Mouse (Mus musculus): ENCODE measurements around the gene Id2. TPM values are rescaled to one million over a fixed set of nuclear protein-coding genes. Genes with fewer than 3 reads are reported as not detected.

Gene Id2
- total RNA-seq, 2 experiments from 2014 or later = 3.2 to 4.5 TPM

DNA sequence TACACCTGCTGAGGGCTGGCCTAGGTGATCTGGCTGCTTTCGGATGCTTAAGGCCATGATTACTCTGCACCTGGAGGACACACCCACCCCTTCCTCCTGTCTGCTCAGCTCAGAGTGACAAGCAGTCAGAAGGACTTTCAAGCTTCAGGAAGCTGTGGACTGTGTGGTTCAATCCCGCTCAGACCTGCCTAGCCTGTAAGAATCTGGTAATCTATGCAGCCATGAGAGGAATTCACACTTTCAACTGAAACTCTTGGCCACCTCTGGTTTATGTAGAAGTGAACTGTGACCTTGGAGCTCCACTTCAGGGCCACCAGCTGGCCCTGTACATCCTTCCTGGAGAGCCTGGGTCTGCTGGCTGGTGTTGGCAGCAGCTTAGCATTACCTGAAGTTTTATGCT is 11.9 kb upstream of the Id2 start:
- DNase-seq = no peak

DNA sequence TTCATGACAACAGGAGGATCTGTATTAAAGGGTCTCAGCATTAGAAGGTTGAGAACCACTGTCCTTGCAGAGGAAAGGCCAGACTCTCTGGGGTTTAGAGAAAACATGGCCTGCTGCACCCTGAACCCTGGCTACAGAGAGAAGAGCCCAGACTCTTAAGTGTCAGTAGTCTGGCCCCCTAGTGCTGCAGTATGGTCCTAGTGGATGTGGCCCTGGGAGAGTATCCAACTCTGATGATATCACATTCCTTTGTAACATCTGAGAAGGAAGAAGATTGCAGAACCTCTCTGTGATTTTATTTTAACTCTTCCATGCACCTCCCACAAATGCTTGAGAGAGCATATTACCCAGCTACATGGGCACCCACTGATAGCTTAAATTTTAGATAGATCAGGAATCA is 7.6 kb upstream of the Id2 start:
- no peak for DNase-seq

DNA sequence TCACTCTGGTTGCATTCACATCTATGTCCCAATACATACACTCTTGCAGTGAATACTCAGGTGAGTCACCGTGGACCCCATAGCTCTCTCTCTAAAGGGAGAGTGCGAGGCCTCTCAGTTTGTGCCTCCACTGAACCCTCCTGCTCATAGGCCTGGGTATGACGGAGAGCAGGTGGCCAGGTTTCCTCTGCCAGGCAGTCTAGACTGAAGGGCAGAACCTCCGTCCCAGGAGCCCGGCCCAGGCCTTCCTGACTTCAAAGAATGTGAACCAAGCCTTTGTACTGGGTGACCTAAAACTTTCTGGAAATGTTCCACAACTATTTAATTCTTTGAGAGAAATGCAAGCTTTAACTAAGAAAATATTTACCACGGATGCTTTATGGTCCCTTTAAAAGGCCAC is 7.0 kb upstream of the Id2 start:
- no peak for DNase-seq

DNA sequence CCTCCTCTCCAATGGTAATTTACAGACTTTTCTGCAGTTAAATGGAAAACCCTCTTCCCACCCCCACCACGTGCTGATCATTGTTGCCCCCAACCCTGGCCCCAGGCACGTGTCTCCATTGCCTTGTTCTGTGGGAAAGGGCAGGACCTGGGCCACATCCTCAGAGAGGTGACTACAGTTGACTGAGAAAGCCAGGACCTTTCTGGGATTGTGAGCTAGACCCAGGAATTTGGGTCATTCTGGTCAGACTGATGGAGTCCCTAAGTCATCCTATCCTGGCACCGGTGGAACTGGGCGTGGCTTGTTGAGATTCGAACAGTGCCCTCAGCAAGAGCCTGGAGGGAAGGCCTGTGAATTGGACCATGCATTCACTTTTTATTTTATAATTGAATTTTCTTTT is 4.4 kb upstream of the Id2 start:
- DNase-seq = no peak

DNA sequence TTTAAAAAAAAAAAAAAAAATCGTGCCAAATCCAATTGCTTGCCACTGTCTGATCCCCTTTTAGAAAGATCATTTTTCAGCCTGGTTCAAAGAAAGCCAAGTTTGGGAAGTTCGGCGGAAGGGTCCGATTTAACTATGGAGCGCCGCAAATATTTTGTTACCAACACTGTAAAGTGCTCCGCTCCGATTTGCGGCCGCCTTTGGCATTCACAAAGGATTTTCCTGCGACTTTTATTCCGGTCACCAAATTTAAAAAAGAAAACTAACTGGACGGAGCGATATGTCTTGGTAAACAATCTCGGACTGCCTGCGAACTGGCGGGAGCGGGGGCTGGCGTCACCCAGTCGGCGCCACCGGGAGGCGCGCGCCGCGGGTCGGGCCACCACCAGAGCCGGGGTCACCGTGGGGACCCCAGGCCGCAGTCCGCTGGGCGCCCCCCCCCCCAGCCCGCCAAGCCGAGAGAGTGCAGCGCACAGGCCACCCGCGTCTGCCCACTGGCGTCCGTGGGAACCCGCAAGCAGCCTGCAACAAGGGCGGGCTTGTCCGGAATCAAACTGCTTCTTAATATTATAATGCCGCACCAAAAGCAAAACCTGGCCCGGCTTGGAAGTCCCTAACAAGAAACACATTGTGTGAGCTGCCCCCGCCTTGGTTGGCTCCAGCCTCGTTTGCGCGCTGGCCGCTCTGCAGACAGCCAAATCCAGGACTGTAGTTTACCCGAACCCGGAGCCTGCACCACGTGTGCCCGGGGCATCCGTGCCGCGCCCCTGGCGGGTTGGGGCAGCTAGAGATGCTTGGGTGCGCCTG is 3.7 kb upstream of the Id2 start:
- peak; percentile 44 for DNase-seq

DNA sequence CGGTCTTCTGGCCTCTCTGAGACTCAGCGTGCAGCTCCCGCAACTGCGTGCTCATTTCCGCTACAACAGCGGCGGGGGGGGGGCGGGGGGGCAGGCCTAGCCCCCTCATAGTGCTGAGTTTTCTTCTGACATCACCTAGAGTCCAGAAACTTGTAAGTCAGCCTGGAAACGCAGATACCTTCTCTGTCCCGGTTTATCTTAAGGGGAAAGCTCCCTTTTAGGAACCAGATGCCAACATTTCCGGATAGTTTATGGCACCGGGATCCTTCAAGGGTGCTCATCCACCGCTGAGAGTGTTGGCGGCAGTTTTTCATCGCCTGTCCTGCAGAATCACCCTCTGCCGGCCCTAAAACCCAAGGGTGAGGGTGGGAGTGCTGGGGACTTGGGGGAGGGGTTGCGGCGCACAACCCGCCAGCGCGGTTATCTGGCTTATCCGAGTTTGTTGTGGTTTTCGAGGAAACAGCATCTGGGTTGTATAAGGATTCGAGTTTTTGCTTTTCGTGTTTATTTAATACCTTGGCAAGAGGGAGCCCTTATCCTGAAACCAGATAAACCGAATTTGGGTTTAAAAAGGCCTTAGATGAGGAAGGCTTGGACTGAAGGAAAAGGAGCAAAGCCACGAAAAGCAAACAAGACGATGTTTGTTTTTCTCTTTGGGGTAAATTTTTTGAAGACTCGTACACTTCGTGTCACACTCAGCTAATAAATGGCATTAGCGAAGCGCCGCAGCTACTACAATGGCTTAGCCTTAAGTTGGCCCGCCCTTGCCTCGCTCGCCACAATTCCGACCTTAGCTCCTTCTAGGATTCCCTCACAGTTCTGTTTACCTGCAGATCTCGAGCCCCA is 2.8 kb upstream of the Id2 start:
- DNase-seq = peak; percentile 21

DNA sequence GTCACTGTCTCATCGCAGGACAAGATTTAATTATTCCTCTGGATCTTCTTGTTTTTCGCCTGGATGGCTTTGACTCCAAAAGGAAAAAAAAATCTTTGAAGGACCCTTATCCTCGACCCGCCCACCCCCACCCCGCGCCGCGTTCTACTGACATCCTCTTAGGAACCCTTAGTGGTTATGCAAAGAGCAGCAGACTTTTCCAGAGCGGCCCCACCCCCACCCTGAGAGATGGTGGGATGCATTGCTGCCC is 2.3 kb upstream of the Id2 start:
- DNase-seq = peak; percentile 35

DNA sequence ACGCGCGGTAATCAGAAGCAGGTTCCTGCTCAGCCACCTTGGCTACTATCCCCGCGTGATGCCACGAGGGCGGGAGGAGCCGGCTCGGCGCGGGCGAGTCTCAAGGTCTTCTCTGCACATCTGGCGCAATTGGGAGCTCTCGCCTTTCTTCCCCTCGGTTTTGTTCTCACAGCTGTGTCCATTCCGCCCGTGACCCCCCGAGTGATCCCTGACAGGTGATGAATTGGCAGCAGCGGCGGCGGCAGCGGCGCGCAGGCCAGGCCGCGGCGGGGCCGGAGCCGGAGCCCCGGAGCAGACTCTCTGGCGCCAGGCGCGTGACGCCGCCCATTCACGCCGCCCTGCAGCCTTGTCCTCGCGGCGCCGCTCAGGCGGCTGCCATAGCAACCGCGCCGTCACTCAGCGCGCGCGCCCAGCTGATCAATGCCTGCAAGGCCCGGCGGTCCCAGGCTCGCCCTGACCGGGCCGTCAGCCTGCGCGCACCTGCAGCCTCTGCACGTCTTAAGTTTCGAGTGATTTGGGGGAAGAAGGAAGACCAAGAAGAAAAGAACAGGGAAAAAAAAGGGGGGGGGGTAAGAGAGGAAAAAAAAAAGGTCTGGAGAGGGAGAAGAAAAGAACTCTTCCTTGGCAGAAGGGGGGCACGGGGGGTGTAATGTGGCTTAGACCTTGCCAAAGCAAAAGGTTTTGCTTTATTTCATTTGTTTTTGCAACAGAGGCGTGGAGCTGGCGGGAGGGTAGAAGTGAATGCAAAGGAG is 1.8 kb upstream of the Id2 start:
- DNase-seq = peak; percentile 92

DNA sequence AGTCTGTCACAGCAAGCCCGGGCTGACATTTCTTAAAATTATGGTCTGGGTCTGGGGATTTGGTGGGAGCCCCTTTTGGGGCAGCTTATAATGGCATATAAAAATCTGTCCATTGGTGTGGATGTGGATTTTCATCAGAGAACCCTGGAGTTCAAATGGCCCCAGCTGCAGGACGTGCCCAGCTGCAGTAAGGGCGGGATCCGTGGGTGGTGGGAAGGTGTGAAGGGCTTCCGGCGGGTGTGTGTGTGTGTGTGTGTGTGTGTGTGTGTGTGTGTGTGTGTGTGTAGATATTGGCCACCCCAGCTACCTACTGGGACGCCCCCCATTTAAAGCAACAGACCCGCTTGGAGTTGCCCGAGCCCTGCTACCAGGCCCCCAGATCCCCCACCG is 1.2 kb upstream of the Id2 start:
- peak; percentile 9 for DNase-seq

DNA sequence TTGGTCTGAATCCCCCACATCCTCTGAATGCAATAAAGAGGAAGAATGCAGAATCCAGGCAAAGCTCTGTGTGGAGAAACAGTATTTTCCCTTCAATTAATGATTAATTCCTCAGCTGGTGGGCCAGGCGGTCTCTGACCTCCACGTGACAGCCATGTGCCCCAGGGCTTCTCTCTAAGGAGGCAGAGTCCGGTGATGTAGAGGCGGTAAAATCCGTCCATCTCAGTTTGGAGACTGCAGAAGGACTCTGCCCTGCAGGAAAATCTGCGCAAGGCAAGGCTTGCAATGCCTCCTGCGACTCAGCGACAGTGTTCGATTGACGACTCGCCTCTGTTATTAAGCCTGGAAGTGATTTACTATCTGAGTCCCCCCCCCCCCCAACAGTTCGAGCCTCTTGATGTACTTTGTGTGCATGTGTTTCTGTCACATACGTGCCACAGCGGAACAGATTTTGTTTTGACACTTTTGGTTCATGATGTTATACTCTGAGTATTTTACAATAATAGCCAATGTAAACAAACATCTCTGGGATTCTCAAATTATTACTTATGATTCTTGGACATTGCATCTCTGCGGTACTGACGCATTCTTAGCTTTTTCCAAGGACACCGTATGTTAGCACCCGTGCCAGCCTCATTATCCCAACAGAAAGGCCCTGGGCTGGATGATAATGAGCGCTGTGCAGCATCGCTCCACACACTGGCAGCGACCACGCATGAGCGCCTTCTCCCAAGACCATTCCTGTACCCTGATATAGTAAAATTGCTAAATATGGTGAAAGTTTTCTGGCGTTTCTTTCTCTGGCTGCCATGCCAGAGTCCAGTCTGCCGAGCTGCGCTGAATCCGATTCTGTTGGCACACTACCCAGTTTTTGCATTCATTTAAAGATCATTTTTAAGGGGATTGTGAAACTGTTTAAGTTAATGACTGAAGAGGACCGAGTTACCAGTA is 545 bp upstream of the Id2 start:
- DNase-seq = no peak

DNA sequence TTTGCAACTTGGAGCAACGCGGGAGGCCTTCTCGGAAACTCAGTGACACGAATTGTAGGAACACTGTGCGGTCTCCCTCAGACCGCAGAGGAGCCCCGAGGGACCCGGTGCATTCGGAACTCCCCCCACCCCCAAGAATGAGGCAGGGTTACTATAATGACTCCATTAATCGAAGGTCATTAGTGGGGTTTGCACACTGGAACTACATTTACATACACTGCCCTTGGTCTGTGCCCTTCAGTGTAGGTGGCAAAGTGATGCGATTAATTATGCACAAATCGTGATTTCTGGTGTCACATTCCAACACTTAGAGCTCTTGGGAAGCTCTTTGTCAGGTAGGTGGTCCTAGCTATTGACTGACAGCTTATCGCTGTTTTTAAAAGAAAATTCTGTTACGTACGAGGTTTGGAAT is 294 bp downstream of the Id2 start:
- no peak for DNase-seq

DNA sequence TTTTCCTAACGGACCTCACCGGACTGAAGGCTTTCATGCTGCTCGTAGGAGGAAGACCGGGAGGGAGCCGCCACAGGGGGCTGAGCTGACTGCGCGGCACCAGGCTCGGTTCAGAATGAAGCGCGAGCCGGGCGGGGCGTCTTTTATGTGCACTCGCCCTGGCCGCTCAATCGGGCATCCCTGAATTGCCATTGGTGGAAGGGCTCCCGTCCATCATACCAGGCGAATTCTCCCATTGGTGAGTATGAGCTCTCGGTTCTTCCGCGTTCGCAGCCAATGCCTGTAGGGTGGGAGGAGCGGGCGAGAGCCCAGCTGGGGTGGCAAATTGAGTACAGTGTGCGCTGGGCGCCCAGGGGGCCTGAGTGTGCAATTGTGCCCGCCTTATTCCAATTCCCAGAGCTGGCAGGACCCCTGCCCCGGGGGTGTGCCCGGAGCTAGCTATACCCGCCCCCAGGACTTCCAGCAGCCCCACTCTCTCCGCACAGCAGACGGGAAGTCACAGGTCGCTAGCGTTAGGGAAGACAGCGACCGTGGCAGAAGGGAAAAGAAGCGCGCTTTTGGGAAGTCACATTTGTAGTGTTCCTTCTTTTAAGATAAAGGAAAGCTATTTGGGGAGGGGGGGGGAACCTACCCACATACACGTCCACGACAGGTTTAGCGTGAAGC is 833 bp downstream of the Id2 start:
- DNase-seq = peak; percentile 98

DNA sequence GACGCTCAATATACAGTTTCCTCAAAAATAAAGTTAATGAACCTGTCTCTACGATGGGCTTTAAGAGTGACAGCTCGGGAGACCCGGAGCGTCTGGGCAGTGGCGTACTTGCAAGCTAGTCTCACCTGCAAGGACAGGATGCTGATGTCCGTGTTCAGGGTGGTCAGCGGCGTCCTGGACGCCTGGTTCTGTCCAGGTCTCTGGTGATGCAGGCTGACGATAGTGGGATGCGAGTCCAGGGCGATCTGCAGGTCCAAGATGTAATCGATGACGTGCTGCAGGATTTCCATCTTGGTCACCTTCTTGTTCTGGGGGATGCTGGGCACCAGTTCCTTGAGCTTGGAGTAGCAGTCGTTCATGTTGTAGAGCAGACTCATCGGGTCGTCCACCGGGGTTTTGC is 1.4 kb downstream of the Id2 start:
- DNase-seq = peak; percentile 27

DNA sequence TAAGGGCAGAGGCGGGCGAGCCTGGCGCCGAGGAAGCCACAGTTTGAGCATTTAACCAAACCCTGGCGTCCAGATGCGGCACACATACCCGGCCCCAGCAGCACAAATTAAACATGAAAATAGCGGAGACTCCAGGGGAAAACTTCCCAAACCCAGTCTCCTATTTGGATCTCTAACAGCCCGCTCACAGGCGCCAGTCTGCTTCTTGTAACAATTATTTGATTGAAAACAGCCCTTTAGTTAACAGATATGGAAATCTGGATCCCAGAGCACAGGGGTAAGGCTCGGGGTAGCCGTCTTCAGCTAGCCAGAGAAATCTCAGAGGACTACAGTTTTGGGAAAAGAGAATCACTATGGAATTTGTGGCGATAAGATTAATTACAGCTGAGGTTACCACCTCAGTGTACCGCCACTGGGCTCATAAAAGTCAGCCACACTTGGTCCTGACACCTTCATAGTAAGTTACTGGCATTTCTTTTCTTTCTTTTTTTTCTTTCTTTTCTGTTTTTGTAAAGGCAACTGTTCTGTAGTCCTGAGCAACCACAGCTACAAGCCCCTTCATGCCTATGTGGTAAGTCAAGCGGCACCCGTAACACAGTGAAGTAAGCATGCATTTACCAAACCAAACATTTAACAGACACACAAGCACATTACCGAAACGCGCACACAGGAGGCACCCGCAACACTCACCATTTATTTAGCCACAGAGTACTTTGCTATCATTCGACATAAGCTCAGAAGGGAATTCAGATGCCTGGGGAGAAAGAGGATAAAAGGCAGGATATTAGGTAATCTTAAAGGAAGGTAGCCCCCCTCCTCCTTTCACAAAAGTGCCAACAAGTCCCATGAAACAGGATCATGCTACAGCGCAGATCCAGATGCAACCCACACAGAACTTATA is 2.1 kb downstream of the Id2 start:
- DNase-seq = no peak

DNA sequence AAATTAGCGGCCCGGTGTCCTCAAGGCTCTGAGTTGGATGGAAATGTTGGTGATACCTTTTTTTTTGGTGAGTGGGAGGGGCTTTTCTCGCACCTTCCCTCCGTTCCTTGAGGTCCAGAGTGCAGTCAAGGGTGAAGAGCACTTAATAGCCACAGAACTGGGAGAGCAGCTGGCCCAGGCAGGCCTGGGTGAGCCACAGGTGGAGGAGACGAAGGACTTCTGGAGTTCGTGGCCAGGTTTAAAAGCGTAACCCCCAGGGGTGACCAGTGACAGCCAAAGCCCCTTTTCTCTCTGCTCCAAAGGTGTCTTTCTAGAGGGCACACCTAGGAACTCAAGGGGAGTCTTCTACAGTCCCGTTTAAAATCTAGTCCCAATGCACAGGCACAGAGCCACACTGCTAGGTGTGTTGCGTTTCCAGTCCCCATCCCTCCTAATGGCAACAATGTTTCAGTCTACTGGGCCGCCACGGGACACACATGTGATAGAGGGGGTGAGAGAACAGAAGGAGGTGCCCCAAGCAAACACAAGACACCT is 3.6 kb downstream of the Id2 start:
- no peak for DNase-seq

DNA sequence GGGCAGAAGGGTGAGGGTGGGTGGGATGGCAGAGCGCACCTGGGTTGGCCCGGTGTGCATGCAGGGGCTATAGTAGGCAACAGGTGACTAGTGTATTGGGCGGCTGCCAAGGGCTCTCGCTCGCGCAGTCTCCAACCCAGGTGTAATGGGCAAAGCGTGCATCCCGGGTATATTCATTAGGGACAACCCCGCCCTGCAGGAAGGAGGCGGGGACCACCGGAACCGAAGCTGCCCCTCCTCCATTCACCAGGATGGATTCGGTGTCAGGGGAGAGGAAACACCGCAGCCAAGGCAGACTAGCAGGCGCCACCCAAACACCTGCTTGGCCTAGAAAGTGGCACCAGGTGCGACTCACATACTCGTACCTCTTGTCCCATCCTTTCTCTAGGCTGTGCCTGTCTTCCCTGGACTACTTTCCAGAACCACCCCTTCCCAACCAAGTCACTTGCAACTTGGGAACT is 4.2 kb downstream of the Id2 start:
- DNase-seq = peak; percentile 14

DNA sequence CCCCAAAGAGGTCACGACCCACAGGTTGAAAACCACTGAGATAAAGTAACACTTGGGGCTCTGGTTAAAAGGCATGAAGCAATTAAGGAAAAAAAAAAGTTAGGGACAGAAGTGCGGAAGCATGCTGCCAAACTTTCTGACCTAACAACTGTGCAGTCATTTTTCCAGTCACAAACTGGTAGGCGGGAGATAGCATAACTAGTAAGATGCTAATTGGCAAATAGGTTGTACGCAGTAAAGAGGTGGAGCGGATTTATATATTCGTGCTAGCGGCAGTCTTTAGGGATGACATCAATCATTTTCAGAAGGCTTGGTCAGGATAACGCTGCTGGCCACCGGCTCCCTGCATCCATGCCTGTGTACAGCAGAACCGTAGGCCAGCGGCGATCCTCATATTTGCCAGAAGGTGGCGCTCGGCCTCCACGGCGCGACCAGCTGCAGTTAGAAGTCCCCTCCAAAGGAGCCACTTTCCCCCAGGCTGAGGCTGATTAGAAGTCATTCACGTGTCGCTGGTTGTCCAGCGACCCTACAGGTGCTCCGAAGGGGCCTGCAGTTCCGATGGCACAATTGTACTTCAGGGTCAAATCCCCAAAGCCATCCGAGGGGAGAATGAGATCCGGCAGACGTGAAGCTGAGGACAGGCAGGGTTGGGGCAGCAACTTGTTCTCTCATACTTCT is 4.8 kb downstream of the Id2 start:
- peak; percentile 73 for DNase-seq

DNA sequence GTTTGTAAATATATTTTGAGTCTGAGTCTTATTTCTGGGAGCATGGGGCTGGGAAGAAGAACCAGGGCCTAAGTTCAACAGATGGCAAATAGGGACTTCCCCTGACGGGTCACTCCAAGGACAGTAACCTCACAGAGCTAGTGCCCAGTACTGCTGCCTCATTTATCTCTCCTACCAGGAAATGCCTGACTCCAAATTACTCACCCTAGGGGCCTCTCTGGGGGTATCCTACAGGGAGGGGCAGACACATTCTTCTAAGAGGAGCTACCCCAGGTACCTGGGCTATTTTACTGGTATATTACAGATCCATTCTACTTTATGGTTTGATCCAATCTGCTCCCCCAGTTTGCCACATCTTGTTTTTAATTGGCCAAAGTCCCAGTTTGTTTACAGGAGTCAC is 7.5 kb downstream of the Id2 start:
- no peak for DNase-seq

DNA sequence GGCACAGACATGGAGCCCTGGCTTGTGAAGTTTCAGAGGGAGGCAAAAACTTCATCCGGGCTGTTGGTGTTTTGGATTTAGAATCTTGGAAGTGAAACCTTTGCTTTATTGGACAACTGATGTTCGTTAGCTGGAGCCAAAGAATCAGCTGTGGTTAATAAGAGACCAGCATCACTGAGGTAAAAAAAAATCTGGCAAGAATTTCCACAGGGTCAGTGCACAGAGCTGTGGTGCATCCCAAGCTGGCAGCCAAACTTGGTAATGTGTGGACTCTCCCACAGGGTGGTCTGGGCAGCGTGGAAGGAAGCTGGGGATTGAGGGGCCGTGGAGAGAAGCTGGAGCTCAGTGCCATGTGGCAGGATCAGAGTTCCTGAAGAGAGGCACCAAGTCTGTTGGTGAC is 10.0 kb downstream of the Id2 start:
- no peak for DNase-seq
